Mouse (Mus musculus) C2C12 (cell line): Measurements from ENCODE around the gene Slc20a1.

Experiments used
- CTCF ChIP-seq: IDR thresholded peaks from one replicate; pipeline ENCODE4 v1.5.1; 2011; ENCODE audit not compliant: control insufficient read depth, insufficient read depth, insufficient read length
- MYOG ChIP-seq: IDR thresholded peaks from one replicate; pipeline ENCODE4 v1.6.1; 2011; ENCODE audit not compliant: control insufficient read depth, insufficient read length; ENCODE audit errors: extremely low read depth
- USF1 ChIP-seq: IDR thresholded peaks from one replicate; pipeline ENCODE4 v1.6.1; 2011; ENCODE audit warnings: low read depth, mild to moderate bottlenecking, control low read depth, moderate library complexity

DNA sequence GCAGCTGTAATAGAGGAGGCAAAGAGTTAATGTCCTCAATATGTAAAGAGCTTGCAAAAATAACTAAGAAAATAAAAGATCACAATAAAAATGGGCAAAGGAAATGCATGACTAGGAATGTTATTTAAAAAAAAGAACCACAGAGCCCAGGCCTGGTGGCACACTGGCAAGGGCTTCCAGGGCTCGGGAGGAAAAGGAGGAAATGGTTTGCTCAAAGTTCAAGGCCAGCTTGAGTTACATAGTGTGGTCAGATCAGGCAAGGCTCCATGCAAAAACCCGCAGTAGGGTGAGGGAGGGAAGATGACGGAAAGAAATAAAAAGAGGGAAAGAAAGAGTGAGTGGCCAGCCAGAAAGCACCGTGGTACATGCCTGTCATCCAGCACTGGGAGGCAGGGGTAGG, 30.0 kb downstream of the Slc20a1 start:
- TF ChIP-seq CTCF (no peak), USF1 (no peak), MYOG (no peak)
